ENCODE assay signal across 9 mouse cellular contexts in genomic region chr4:80911706-80912540, GRCm38 (mm10). TPM values are rescaled to one million over a fixed set of nuclear protein-coding genes. Genes with fewer than 3 reads are reported as not detected.
A peak's percentile ranks its signal among the peaks of the same experiment; 100 is the strongest.
DNase-seq lines count a peak whose midpoint lies in the region; ATAC-seq lines count a peak whose summit lies in the region.
"Had no signal": no experiment of that assay in that cellular context is flagged by ENCODE, and none has a peak within 500 bp of the region (broad histone marks: within the 10 kb centered on the region; RNA-seq: fewer than 3 reads in every experiment).

No protein-coding gene starts in this region.

- ATAC-seq in hindbrain, embryonic 16.5 days: peak; percentile 93

- peak overlapping the region; percentile 77 for H3K9ac ChIP-seq in hindbrain, embryonic 16.5 days (ENCODE audit: low read depth, low read length)

- under 1% methylated on average over 26 of the region's 27 CpGs for WGBS in hindbrain, embryonic 16.5 days

- H3K4me1 ChIP-seq in hindbrain, embryonic 16.5 days (ENCODE audit: control insufficient read depth, insufficient read depth, low read depth, low read length): no peaks in the 10 kb centered on the region

- DNase-seq in adrenal gland, adult 8-10 months: peak; percentile 76
- peak; percentile 90 for DNase-seq in embryo, embryonic 10 days (ENCODE audit: low spot score)
- peak; percentile 79 for DNase-seq in gastrocnemius, postnatal 10 days
- peak; percentile 61 to 82 for DNase-seq in left cerebral cortex, adult 18-20 months (ENCODE audit: low spot score in 2 of 2)
- DNase-seq in lung, postnatal 36 days: peak; percentile 91
- DNase-seq in right cerebral cortex, postnatal 25 days: peak; percentile 78
- DNase-seq in c-Kit-positive CD71-positive TER-119-positive erythroid progenitor cells, embryonic 14.5 days (ENCODE audit: low spot score): no peak

- H3K27me3 ChIP-seq in hindbrain, embryonic 16.5 days (replicated peaks; ENCODE audit: control insufficient read depth, insufficient read depth, low read length): no peaks in the 10 kb centered on the region

- H3K27ac ChIP-seq in hindbrain, embryonic 16.5 days (ENCODE audit: low read depth, low read length): peak overlapping the region; percentile 95
- H3K27ac ChIP-seq: macrophage had no signal

- H3K9me3 ChIP-seq in hindbrain, embryonic 16.5 days (ENCODE audit: control insufficient read depth, low read length): no peaks in the 10 kb centered on the region

- no peaks in the 10 kb centered on the region for H3K36me3 ChIP-seq in hindbrain, embryonic 16.5 days (ENCODE audit: control insufficient read depth, insufficient read depth, low read length)

- H3K4me2 ChIP-seq in hindbrain, embryonic 16.5 days (ENCODE audit: low read length): peak overlapping the region; percentile 54

- H3K4me3 ChIP-seq in hindbrain, embryonic 16.5 days (ENCODE audit: low read length): peak overlapping the region; percentile 66

RNA-seq across cellular contexts. Expression of gene Lurap1l, which starts 1.5 kb away (rescaled TPM):
- total RNA-seq in adrenal gland, adult 8-10 months (2022): 10 to 100 TPM in 1 of 4 experiments, 1 to 10 TPM in 3; 5.4 to 11.2 (median 8.8) TPM
- 1 to 10 TPM; 5.6 to 6.5 TPM for total RNA-seq in gastrocnemius, postnatal 10 days (2021)
- 9.9 and 10.5 TPM in 2 replicates for polyA plus RNA-seq in hindbrain, embryonic 16.5 days (2015; fragmentation: Nextera tagmentation; extraction: Ambion mirVana)
- total RNA-seq in left cerebral cortex, adult 18-20 months (2021): 10 to 100 TPM in 1 of 2 experiments, 1 to 10 TPM in 1; 9.8 to 10.4 TPM
- polyA plus RNA-seq: macrophage had no signal
